Mouse (Mus musculus): Measurements from ENCODE around the gene Tbc1d4.

Gene Tbc1d4

DNA sequence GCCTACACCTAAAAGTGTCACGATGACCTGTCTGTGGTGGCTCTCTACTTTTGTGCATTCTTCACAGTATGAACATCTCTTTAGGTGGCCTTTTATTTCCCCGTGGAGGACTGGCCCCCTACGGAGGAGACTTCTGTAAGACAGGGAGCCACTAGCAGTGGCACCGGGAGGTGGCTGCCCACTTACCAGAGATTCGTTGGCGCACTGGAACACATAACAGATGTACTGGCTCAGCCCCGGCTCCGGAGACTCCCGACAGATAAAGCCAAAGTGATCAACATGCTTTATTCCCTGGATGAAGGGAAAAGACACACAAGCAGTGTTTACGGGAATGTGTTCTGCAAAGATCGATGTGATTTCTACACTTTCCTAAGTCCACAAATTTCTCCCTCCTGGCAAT, 108.2 kb downstream of the Tbc1d4 start:
- DNase-seq (ENCODE audit: low read depth): no peak

DNA sequence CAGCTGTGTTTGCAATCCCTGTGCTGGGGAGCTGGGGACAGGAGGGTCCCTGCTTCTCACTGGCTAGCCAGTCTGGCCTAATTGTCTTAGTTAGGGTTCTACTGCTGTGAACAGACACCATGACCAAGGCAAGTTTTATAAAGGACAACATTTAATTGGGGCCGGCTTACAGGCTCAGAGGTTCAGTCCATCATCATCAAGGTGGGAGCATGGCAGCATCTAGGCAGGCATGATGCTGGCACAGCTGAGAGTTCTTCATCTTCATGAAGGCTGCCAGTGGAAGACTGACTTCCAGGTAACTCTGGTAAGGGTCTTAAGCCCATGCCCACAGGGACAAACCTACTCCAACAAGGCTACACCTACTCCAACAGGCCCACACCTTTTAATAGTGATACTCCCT, 109.2 kb downstream of the Tbc1d4 start:
- DNase-seq (ENCODE audit: low read depth): no peak

DNA sequence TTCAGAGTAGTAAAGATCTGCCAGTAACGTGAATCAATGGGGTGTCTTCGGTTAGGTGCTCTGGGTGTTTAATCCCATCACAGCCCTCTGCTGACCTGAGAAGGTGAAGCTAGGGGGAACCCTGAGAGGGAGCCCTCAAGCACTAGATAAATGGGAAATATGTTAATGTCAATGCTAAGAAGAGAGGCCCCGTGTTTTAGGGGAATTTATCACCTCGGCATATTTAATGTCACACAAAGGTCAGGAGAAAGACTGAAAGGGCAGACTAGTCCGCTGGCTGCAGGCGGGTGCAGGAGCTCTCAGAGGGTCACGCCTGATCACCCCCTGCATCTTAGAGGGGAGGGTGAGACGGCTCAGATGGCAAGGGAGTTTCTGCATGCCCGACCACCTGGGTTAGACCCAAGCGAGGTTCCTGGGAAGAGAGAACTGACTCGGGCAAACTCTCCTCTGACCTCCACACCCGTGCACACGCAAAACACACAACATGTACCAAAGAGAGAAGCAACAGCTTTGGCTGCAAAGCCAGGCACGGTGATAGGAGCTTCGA, 120.7 kb downstream of the Tbc1d4 start:
- DNase-seq (ENCODE audit: low read depth): no peak

DNA sequence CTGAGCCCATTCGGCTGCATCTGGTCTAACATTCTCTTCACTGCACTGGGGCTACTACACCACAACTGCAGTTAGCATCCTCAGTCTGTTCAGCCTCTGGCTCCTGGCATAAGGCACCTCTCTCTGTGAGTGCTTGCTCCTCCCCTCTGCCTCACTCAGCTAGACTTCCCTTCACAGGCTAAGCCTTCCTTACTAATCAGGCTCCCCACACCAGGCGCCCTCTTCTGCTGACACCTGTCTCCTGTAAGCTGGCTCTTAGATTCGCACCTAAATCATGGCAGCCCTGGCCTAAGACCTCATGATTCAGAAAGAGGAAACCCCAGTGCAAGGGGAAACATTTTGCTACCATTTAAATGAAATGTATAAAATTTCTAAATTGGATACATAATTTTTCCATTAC, 122.4 kb downstream of the Tbc1d4 start:
- DNase-seq (ENCODE audit: low read depth): no peak

DNA sequence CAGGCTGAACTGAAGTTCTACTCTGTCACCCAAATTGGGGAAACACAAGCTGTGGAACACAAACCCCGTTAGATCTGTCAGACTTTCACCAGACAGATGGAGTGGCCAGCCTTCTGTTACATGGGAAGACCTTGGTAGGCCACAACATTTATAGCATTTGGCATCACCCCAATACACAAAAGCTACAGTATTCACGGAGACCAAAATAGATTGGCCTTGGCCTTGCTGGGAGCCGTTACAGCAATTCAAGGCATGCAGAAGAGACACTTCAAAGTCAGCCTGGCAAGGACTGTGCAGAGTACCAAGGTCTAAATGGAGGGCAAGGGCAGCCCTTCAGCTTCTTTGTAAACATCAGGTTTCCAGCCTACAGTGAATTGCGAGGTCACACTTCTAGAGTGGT, 125.8 kb downstream of the Tbc1d4 start:
- DNase-seq (ENCODE audit: low read depth): no peak

DNA sequence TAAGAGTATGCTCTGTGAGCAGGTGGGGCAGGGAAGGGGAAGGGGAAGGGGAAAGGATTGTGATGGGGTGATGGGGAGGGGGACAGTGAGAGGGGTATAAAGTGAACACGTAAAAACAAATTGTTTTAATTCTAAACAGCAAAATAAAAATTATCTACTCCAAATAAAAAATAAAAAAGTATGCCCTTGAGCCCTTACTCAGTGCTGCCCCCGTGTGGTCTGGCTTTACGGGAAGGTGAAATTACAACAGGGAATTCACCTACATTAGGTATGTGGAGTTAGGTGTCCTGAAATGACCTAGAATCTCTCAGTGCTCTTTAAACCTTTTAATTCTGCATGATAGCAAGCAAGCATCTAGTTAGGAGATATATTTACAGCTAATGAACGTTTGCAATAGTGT, 126.7 kb downstream of the Tbc1d4 start:
- DNase-seq (ENCODE audit: low read depth): peak; percentile 56

DNA sequence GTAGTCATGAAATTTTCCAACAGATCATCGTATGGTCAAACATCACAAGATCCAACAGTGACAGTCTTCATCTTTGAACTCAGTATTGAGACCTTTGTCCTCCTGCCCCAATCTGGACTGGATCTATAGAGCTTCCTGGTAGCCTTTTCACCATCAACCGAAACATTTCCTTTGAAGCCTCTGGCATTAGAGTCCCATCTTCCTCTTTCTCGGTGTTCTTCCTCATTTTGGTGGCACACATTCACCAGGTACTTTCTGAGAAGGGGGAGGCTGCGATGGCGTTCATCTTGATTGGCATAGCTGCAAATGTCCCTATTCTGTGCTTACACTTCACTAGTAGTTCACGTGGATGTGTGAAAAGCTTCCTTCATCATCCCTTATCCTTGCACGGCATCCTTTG, 127.8 kb downstream of the Tbc1d4 start:
- no peak for DNase-seq (ENCODE audit: low read depth)

DNA sequence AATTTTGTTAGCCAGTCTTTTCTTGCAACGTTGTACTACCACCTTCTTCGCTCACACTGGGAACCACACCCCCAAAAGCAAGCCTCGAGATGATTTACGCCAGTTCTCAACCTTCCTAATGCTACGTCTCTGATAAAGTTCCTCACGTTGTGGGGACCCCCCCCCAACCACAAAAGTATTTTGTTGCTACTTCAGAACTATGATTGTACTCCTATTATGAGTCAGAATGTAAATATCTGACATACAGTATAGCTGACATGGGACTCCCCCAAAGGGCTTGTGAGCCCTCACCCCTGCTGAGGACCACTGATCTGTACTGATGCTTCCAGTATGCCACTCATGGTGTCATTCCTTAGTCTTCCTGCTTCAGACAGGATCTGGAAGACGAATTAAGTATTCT, 128.4 kb downstream of the Tbc1d4 start:
- no peak for DNase-seq (ENCODE audit: low read depth)

DNA sequence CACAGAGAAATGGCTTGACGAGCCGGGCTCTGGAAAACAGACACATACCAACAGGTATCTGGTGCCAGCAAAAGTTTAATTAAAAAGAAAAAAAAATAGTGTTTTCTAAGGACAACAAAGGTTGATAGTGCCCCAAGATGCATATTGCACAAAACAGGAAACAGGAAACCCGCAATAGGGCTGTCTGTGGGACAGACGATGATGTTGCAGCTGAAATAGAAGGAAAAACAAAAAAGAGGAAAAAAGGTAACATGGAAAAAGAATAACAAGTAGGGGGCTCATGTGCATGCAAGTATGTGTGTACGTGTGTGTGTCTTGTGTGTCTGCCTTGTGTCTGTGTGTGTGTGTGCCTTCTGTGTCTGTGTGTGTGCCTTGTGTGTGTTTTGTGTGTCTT, 131.2 kb downstream of the Tbc1d4 start:
- no peak for DNase-seq (ENCODE audit: low read depth)

DNA sequence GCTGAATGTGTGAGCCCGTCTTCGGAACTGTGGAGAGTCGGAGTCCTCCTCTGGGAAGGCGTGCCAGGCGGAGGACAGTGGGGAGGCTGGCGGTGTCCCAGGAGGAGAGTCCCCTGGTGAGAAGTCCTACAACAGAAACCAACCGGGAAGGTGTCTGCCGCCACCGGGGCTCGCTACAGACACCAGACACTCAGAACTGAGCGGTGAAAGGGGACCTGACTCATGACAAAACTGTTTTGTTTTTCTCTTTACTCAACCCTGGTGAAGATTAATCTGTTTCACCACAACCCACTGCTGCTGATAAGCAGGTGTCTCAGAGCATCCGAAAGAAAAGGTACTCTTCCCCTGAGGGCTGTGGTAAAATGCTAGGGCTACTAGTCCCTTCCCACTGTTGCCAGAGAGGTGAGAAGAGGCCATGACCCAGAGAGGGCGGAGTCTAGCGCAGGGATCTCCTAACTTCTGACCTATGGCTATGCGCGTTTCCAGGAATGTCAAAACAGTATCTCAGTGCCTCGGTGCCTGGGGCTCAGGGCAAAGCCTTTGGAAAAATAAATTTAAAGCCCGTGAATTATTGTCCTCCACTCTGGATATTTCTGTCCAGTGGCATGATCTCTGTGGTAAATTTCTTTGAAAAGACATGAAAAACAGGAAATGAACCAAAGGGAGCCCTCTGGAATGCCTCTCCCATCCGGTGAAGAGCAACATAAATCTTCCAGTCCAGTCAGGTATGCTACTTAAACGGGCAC, 131.7 kb downstream of the Tbc1d4 start:
- DNase-seq (ENCODE audit: low read depth): no peak

DNA sequence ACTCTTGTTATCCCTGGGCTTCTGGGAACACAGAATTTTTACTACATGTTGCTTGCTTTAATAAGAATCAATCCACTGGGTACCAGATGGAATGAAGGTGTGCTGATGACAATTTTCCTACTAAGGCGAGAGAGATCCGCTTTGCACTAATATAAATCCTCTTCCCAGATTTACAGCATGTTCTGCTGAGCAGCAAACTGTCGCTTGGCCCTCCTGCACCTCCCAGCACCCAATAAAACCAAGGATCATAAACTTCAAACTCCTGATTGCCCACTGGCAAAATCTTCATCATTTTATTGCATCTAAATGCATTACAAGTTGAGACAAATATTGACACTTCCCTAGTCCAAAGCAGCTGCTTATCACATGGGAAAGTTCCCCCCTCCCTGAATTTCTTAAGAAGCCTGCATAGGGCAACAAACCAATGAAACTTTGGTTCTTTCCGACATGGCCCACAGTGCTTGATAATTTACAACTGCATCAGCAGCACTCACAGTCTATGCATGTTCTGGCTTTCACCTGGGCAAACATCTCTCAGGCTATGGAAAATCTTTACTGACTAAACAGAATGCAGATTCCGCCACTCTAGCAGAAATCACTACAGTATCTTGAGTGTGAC, 139.4 kb downstream of the Tbc1d4 start:
- DNase-seq (ENCODE audit: low read depth): no peak

DNA sequence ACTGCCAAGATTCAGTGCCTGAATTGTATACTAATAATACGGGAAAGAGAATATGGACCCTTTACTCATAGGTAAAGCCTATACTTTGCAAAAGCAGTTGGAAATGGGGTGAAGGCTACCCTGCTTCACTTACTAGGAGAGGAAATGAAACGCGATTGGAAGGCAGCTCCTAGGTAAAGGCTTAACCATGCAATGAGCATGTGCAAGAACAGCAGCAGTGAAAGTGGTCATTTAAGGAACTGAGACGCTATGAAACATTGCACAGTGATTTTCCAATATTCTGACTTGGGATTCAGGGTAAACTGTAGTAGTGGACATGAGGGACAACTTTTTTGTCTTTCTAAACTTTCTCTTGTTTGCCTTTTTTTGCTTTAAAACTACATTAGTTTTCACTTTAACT, 140.8 kb downstream of the Tbc1d4 start:
- DNase-seq (ENCODE audit: low read depth): no peak

DNA sequence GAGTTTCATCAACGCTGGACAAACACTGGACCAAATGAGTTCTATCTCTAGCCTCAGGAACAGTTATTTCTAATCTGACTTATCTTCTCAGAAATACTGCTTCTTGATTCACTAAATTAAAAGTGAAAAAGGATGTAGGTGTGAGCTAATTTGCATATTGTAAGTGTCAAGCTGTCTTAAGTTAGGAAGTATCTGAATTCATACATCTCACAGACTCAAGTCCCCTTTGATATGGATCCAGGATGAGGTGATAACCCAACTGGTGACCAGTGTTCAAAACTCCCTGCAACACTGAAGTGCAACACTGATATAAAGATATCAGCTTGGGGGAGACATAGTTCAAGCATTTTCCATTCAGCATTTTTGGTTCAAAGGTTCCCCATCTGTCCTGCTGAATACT, 141.5 kb downstream of the Tbc1d4 start:
- DNase-seq (ENCODE audit: low read depth): no peak

DNA sequence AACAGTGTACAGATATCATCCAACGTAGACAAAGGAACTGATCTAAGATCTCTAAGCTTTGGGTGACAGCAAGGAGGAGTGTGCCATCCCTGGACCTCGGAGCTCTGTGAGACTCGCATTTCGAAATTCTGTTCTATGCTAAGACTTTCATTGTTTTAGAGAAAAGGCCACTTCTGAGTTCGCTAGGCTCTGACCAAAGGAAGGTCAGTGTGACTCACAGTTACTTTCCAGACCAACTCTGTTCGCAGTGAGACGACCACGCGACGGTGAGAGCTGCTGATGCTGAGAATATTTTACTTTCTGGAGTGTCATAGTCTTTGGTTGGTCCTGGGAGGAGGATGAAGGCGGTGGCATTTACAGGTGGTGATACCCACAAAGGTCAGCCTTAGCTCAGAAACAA, 142.5 kb downstream of the Tbc1d4 start:
- DNase-seq (ENCODE audit: low read depth): no peak

DNA sequence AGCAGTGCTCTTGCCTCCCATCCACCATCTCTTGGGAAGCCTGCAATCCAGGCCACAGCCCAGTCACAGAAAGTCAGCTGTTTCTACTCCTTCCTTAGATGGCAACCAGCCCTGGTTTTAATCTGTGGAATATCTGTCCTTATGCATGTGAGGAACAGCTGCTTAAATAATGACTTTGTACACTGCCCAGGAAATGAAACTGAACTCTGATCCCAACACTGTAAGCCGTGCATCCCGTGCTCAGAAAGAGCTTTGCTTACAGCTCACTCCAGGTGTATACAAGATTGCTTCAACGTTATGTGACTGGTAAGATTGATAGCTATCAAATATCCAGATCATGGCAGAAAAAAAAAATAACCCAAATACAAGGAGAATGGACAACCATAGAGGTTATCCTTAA, 143.1 kb downstream of the Tbc1d4 start:
- no peak for DNase-seq (ENCODE audit: low read depth)

DNA sequence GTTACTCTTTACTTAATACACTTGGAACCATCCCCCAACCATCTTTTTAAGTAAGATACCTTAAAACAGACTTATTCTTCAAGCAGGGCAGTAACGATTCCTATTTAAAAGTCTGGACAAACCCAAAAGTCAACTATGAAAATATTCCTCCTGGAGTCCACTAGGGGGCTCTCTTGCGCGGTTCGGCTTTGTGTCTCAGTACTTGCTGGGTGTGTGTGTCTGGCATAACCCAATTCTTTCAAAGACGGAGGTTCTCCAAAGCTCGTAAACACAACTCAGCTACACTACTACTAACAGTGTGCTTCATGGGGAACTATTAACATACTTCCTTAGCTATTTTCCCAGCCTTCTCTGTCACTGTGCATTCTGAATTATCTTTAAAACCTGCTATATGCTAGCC, 148.2 kb downstream of the Tbc1d4 start:
- peak; percentile 69 for DNase-seq (ENCODE audit: low read depth)

DNA sequence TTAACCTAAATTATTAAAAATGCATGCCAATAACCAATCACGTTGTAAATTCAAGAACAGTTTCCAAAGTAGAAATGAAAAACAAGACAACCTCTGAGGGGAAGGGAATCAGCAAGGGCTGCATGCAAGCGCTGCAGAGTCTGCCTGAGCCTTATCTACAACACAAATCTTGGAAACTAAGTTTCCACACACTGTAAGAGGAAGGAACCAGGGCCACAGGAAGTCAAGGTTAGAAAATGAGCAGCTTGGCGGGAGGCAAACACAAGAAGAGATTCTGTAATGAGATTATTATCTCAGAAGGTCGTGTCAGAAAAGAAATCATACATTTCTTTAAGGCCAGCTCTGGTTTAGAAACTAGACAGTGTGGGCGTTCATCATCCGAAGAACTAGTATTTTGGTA, 156.1 kb downstream of the Tbc1d4 start:
- no peak for DNase-seq (ENCODE audit: low read depth)

DNA sequence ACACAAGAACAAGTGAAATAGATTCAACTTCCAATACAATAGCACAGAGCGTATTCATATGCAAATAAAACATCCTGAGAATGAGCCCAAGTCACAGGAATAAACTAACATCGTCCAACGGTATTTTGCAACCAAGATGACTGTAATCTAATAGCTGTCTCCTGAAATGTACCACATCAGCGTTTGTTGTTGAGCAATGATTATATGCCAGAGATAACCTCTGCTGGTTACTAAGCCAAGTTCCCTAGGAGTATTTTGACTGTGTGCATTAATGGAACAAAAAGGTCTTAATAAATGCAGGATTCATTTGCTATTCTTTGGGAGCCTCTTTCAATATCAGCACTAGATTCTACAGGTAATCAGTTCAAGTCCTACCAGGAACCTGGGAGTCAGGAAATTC, 161.1 kb downstream of the Tbc1d4 start:
- DNase-seq (ENCODE audit: low read depth): no peak

DNA sequence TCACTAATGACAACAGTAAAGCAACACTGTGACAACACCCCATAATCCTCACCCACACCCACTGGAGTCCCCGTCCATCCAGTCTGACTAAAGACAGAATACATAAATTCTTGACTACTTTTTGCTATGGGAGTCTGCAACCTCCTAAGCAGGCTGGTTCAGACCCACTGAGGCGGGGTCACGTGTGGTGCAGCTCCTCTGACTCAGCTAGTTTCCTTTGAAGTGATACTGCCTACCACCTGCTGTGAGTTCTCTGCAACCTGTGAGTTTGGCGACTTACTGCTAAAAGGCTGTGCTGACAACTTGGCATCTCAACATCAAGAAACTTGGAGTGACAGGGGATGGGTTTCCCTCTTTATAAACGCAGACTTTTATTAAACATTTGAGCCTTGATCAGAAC, 163.8 kb downstream of the Tbc1d4 start:
- no peak for DNase-seq (ENCODE audit: low read depth)

DNA sequence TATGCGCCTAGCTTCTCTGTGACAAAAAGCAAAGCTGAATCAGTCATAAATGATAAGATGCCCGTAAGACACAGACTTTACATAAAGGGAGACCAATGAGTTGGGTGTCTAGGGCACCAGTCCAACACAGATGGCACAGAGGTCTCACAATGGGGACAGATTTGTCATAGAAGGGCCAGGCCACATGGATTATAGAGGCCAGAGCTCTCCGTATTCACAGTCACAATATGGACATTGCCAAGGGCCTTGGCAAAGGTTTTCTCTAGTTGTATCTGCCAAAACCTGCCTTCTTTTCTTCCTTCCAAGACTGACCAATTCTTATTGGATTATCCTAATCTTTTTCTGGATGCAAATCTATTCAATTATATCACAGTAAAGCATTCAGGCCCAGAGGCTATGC, 171.1 kb downstream of the Tbc1d4 start:
- no peak for DNase-seq (ENCODE audit: low read depth)

DNA sequence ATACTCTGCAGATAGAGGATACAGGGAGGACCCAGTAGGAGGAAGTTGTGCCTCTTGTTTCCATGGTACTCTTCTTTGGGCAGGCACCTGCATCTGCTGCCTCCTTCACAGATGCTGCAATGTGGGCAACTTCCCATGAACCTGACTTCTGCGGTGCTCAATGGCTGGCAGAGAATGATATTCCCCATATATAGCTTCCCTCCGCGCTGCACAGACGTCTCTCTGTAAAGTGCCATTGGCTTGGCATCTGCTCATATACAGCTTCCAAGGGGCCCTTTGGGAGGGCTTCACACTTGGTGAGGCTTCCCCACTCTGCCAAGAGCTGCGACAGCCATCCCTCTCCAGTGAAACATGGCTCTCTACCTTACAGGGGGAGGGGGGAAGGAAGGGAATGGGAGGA, 178.5 kb downstream of the Tbc1d4 start:
- no peak for DNase-seq (ENCODE audit: low read depth)

DNA sequence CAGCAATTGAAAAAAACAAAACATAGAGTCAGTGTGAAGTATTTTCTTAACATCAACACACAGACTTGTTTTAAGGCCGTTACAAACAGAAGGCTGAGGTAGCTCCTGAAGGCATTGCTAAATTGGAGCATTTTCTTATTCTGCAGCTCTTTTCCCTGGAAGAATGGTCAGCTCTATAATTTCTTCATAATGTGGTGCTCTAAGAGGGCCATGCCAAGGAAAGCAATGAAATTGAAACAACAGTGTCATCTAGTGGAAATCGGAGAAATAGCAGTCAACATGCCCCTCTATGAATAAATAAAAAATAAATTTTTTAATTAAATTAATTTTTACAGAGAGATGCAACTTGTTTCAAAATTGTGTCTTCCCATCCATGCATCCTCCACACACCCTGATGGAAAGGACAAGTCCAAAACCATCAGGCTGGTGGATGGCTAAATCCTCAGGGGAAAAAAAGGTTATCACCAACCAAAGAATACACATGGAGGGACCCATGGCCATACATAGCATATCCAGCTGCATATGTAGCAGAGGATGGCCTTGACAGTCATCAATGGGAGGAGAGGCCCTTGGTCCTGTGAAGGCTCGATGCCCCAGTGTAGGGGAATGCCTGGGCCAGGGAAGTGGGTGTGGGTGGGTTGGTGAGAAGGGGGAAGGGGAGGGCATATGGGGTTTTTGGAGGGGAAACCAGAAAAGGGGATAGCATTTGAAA, 180.0 kb downstream of the Tbc1d4 start:
- peak; percentile 63 for DNase-seq (ENCODE audit: low read depth)

DNA sequence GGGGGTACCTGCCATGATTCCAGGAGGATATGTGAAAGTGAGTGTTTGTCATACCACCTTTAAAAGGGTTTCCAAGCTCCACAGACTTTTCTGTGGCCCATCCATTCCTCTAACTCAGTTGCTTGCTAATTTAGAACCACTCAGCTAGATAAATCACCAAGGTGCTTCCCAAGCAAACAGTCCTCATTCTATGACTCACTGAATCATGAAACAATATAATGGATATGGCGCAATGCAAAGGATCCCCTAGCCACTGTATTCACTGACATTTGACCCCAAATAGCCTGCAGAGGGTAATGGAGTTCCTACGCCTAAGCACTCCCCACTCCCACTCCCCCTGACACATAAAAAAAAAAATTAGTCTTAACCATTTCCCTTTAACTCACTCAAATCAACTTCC, 191.3 kb downstream of the Tbc1d4 start:
- no peak for DNase-seq (ENCODE audit: low read depth)

Data from NIH3T3 (cell line).